Mouse (Mus musculus) urinary bladder, adult 18-20 months (tissue): ENCODE data around the gene Asb18.

Source experiments
- DNase-seq, 2 experiments: peaks; one replicate each; pipeline ENCODE4 v3.0.0; 2022; ENCODE audit warnings: low spot score in 2 of 2, mixed read lengths in 2 of 2

Asb18 gene

DNA sequence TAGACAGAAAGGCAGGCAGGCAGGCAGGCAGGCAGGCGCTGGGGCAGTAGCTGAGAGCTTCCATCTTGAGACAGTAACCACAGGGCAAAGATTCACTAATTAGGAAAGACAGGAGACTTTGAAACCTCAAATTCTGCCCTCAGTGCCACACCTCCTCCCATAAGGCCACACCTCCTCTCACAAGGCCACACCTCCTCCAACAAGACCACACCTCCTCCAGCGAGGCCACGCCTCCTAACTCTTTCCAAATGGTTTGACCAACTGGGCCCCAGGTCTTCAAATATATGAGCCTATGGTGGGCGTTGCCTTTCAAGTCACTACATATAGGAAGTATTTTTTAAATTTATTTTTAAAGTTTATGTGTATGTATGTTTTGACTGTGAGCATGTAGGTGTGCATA is 113.1 kb downstream of the Asb18 start:
- no peak for DNase-seq
